Mouse (Mus musculus) ovary, postnatal 14 days (tissue): ENCODE data around the gene Trabd2b.

Experiments used
- DNase-seq: peaks from one replicate; pipeline ENCODE4 v3.0.0; 2022; ENCODE audit warnings: low spot score

Gene Trabd2b

DNA sequence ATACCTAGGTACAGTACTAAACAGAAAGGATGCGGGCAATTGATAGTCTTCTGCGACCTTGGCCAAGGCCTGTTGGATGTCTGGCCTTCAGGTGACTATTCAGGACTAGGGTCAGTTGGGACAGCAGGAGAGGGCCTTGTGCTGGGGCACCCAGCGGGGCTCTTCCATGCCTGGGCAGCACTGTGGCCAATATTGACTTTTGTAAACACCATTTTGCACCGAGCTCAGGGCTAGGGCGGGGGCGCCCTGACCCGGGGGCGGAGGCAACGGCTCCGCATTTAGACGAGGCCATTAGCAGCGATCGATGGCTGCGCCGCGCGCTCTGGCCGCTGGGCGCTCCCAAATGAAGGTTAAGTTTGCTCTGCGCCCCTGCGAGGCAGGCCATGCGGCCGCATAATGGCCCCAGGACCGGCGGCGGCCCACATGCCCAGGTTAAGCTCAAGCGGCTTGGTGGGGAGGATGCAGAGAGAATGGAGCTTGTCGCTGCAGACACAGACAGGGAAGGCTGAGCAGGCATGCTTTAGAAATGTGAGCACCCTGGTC is 242.1 kb downstream of the Trabd2b start:
- DNase-seq, result no peak

DNA sequence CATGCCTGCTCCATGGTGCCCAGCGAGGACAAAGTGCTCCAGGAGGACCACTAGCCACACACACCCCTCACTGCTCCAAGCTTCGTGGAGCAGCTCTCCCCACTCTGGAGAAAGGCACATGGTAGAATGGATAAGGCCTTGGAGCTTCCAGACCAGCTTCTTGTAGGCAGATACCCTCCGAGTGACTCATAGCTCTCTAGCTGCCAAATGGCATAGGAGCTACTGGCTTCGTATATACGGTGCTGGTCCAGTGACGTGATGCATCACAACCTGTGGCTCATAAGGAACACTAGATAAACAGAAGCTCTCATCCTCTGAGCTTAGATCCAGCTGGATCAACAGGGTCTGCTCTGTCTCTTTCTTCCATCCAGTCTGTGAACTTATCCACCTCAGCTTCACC is 244.0 kb downstream of the Trabd2b start:
- DNase-seq, result no peak

DNA sequence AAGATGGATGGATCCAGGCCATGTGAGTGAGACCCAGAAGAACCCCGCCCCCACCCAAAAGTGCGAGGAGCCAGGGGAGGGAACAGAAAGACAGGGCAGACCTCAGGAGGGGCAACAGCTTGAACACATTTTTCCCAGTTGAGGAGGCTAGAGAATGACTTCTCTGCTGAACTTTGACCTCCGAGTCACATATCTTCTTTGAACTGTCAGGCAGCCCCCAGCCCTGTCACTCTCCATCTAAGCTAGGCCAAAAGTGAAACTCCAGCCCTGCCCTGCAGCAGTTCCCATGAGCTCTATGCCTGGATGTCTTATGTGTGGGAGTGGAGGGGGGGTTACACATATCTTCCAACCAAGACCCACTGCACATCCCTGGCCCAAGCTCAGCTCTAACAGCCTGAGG is 244.5 kb downstream of the Trabd2b start:
- no peak for DNase-seq

DNA sequence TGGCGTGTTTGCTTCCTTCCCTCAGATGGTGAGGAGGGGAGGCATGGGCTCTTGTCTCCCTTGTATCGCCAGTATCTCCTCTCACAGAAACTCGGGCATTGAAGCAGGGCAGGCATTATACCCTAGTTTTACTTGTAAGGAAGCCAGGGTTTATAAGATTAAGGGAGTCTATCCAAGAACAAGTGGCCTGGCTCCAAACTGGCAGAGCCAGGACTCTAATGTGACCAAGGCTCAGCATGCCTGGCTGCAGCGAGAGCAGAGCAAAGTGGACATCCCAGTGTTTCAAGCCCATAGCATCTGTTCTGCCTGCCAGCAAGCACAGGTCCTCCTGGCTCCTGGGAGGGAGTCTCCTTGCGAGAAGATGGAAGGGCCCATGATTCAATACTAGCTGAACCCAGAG is 245.1 kb downstream of the Trabd2b start:
- DNase-seq, result no peak

DNA sequence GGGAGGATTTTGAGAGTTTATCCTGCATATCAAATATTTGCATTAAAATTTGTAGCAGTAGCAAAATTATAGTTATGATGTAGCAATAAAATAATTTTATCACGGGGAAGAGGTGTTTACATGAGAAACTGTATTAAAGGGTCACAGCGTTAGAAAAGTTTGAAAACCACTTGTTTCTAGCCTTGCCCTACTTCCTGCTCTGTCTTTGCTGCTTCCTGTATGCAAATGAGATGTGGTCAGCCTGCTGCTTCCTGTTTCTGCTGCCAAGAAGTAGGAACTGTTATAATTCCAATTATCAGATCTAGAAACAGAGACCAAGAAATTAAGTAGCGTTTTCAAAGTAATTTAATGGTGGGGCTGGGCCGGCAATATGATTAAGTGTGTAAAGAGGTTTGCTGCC is 245.9 kb downstream of the Trabd2b start:
- no peak for DNase-seq

DNA sequence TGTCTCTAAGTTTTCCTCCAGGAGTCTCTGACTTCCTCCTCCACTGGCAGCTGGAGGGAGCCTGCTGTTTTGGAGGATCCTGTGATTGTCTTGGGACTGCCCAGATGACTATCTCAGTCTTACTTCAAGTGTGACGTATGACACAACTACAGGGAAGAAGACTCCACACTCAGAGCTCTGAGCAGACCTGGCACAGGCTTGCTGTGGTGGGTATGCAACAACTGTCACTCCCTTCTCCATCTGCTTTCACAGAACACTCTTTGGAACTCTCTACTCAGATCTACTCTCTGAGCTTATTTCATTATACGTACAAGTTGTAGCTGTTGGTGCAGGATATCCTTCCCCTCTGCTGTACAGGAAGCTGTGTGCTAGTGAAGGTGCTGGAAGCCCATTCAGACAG is 251.4 kb downstream of the Trabd2b start:
- DNase-seq, result no peak

DNA sequence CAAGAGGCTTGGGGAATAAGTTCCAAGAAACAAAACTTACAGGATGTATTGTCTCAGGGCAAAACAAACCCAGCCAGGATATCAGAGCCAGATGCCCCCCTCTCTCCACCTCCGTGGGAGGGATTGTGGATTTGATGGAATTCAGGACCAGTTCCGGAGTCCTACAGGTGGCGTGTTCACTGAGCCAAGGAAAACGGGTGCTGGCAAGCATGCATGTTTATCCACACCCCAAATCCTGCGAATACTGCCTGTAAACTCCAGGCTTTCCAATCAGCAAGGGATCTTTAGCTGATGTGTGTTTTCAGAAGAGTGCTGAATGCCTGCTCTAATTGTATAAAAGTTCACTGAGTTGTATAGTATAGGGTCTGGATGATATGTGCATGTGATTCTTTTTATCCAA is 253.4 kb downstream of the Trabd2b start:
- no peak for DNase-seq

DNA sequence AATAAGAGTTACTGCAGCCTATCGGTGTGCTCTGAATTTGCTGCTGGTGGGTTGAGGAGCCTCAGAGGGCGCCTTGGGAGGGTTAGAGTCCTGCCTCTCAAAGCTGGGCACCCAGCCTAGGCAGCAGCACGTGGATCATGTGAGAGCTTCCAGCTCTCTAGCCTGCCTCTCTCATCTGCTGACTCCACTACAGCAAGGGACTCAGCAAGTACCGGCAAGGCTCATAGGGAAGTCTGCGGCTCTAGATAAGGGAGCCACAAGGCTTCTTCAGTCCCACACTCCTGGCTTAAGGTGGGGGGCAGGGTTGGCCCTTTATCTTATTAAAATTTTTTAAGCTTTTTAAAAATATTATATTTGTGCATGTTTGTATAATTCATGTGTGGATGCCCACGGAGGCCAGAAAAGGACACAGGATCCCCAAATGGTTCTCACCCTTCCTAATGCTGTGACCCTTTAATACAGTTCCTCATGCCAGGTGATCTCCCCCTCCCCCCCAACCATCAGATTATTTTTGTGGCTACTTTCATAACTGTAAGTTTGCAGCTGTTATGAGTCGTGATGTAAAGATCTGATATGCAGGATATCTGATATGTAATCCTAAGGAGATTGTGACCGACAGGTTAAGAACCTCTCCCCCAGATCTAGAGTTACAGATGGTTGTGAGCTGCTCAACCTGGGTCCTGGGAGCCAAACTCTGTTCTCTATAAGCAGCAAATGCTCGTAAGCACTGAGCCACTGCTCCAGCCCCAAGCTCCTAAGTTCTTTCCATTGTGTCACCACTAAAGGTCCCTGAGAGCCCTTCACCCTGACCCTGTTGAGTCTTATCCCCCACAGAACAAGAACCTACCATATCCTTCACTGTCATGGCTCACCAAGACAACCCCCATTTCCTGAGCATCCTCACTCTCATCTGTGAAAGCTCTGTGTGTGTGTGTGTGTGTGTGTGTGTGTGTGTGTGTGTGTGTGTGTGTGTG is 257.8 kb downstream of the Trabd2b start:
- DNase-seq, result no peak
